Mouse (Mus musculus) stomach, postnatal 0 days (tissue): ENCODE data around the gene Akr1c12.

Experiments
- CTCF ChIP-seq: IDR thresholded peaks from 2 replicates; pipeline ENCODE4 v1.5.1; 2016; ENCODE audit warnings: antibody characterized with exemption, low read depth, mild to moderate bottlenecking, moderate library complexity
- EP300 ChIP-seq: optimal IDR thresholded peaks from 2 replicates; pipeline ENCODE3; 2016; ENCODE audit warnings: antibody characterized with exemption

DNA sequence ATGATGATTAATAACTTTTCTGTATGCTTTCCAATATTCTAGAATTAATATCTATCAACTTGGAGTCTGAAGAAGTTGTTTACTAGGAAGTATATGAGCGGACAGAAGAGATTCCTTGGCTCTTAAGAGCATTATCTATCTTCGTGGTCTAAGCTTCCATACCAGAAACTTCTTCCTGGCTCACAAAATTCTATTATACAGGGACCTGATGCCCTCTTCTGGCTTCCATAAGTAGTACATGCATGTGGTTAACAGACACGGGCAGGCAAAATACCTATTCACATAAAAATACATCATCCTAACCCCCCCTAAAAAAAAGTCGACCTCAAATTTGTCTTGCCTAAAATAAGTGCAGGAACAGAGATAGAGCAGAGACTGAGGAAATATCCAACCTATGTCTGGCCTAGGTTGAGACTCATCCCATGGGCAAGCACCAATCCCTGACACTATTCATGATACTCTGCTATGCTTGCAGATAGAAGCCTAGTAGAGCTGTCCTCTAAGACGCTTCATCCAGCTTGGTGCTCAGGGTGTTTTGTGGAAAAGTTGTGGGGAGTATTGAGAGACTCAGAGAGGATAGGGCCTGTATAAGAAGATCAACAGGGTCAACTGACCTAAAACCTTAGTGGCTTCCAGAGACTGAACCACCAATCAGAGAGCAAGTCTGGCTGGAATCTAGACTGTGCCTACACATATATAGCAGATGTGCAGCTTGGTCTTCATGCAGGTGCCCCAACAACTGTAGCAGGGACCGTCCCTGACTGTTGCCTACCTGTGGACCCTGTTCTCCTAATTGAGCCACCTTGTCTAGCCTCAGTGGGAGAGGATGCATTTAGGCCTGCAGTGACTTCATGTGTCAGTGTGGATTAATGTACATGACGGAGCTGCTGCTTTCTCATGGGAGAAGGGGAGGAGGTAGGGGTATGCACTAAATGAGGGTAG lies 2.5 kb upstream of the Akr1c12 start:
- TF ChIP-seq CTCF, result peak; percentile 81
- TF ChIP-seq EP300, result no peak
